Mouse (Mus musculus): ENCODE measurements around the gene Siah2. TPM values are rescaled to one million over a fixed set of nuclear protein-coding genes. Genes with fewer than 3 reads are reported as not detected.
A peak's percentile ranks its signal among the peaks of the same experiment; 100 is the strongest.

The Siah2 gene
- total RNA-seq, 2 experiments from 2014 or later: 1.5 to 5.0 TPM

GRCm38 (mm10) chr3:58677615-58678014 lies 14.6 kb downstream of the Siah2 start:
- ATAC-seq (replicated peaks; ENCODE audit: low FRiP score, poor library complexity, severe bottlenecking): no peak

GRCm38 (mm10) chr3:58673295-58673694 lies 18.9 kb downstream of the Siah2 start:
- ATAC-seq (replicated peaks; ENCODE audit: low FRiP score, poor library complexity, severe bottlenecking): no peak

DNA sequence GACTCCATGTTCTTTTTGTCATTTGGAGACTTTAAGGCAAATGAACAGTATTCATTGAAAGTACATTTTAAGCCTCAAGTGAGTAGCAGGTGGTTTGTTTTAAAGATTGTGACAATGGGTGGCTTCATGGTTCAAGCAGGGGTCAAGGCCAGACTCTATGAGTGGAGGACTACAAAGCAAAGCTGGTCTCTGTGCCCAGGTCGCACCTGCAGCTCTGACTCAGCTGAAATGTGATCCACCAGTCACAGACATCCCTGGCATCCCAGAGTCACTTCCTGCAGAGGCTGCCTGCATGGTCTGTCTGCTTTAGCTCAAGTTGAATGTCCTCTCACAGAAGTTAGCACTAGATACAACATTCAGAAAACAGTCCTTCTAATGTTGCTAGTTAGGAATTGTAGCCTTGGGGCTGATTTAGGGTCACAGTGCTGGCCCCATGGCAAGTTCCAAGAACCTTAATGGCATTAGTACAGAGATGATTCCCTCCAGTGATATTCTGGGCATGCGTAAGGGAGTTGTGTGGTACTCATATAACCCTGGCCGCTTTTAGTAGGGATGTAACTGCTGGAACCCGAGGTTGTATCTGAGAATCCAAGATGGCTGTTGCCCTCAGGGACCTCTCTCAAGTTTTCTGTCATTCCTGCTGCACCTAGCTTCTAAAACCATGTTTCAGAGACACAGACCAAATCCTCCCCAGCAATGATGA lies 19.6 kb downstream of the Siah2 start:
- no peak for ATAC-seq (replicated peaks; ENCODE audit: low FRiP score, poor library complexity, severe bottlenecking)

DNA sequence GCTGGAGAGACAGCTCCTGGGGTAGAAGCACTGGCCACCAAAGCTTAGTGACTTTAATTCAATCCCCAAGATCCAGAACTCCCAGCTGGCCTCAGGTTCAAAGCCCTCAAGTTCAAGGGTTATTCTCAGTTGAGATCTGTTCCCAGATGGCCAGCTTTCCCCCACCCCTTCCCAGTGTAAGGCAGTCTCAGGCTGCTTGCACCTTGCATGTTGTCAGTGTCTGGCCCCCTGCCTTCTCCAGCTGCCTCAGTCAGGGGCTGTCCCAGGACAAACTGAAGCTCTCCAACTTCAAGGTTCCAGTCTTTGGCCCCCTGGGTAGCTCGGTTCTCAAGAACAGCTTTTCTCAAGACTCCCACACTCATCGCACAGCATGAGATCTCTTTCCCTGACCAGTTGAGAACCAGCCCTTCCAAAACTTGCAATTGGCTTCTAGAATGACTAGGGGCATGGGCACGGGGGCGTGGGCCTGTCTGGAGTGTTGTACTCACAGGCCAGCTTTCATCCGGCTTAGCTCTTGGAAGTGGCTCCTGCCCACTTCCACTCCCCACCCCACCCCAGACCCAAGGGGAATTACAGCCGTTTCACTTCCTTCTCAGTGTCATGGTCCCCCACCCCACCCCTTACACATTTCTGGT lies 20.5 kb downstream of the Siah2 start:
- no peak for ATAC-seq (replicated peaks; ENCODE audit: low FRiP score, poor library complexity, severe bottlenecking)

DNA sequence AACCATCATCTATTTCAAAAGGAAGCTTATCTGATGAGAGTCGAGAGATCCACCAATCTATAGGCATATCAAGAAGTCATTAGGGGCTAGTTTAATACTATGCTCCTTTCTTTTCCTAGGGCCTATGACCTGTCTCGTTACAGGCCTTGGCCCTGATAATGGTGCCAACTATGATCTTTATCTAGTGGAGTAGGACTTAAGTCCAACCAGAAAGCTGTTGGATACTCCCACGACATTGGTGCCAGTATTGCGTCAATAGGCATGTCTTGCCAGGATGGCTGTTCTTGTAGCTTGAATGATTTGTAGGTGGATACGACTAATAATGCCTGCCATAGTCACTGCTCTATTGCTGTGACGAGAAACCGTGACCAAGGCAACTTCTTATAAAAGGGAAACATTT lies 28.2 kb downstream of the Siah2 start:
- ATAC-seq (replicated peaks; ENCODE audit: low FRiP score, poor library complexity, severe bottlenecking): no peak

GRCm38 (mm10) chr3:58660636-58661035 lies 31.6 kb downstream of the Siah2 start:
- ATAC-seq (replicated peaks; ENCODE audit: low FRiP score, poor library complexity, severe bottlenecking): no peak

DNA sequence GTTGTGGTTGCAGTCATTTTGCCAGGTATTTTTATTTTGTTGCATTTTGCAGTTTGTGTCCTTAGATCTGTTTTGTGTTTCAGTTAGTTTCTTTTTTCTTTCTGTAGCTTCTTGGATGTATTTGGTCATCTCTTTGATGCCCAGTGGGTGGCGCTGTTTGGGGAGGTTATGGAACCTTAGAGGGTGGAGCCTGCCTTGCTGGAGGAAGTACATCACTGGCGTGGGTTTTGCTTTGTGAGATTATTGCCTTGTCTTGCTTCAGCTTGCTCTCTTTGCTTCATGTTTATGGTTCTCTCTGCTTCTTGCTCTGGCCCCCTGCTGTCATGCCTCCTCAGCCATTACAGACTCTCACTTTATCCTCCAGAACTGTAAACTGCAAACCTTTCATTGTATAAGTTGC lies 34.8 kb downstream of the Siah2 start:
- ATAC-seq (replicated peaks; ENCODE audit: low FRiP score, poor library complexity, severe bottlenecking): 0 out of 2 replicates have a peak, but pooled peaks have one; percentile 57

DNA sequence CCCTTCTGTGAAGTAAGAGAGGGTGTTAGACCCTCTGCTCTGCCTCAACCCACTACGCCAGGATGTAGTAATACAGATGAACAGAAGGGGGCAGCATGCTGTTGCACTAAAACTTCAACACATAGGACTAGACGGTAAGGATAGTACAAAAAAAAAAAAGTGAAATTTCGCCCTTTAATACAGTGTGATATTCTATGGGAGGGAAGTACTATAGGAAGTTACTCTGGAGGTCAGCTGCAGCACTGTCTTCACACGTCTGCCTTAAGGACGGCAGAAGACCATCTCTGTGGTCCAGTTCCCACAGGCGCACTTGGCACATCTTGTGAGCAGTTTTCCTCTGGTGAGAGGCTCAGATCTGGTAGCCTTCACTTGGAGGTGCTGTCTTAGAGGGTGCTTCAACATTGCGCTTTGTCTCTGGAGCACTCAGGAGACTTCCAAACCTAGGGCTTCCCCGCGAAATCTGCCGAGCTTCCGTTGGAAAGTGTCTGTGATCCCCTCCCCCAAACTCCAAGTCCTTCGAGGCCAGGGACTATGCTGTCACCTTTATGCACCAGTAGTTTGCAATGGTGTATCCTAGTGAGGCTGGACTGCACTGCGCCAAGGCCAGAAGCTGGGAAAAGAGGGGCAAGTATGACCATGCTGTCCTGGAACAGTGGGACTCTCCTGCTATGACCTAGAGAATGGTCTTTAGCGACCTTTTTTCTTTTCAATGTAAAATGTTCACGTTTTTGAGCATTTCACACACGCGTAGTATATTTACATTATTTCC lies 36.7 kb downstream of the Siah2 start:
- ATAC-seq (replicated peaks; ENCODE audit: low FRiP score, poor library complexity, severe bottlenecking): no peak; the same call in 1 of the 2 replicates

GRCm38 (mm10) chr3:58653907-58654306 lies 38.3 kb downstream of the Siah2 start:
- ATAC-seq (replicated peaks; ENCODE audit: low FRiP score, poor library complexity, severe bottlenecking): no peak

DNA sequence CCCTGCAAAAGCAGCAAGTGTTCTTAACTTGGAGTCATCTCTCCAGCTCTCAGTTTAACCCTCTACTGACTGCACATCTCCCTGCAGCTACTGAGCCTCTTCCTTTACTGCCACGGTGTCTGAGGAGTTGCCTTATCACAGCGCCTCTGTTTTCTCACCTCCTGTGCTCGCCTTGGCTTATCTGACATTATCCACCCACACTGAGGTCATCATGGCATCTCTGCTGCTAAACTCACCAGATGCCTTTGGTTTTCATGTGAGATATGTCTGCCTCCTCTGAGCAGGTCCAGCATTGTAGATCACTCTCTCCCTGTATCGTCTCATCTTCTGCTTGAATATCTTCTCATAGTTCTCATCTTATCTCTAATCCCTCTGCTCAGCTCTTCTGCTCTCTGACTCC lies 41.9 kb downstream of the Siah2 start:
- ATAC-seq (replicated peaks; ENCODE audit: low FRiP score, poor library complexity, severe bottlenecking): no peak

- ATAC-seq (replicated peaks; ENCODE audit: low FRiP score, poor library complexity, severe bottlenecking): no peak
Measured at GRCm38 (mm10) chr3:58647179-58647578, 45.0 kb downstream of the Siah2 start.

DNA sequence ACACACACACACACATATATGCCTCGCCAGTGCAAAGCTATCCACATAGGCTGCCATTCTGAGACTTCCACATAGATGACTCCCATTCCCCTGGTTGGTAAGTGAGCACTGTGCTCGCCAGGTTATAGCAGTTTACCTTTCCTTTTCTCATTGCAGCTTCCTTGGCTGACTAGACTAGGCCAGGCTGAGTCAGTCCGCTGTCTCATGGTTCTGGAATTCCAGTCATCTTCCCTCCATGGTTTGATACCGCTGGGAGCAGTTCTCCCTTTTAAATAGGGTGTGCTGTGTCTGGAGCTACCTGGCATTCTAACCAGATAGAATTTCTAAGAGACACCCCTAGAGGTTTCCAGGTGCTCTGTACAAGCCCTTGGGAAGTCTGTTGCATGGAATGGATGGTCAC lies 46.0 kb downstream of the Siah2 start:
- no peak for ATAC-seq (replicated peaks; ENCODE audit: low FRiP score, poor library complexity, severe bottlenecking)

DNA sequence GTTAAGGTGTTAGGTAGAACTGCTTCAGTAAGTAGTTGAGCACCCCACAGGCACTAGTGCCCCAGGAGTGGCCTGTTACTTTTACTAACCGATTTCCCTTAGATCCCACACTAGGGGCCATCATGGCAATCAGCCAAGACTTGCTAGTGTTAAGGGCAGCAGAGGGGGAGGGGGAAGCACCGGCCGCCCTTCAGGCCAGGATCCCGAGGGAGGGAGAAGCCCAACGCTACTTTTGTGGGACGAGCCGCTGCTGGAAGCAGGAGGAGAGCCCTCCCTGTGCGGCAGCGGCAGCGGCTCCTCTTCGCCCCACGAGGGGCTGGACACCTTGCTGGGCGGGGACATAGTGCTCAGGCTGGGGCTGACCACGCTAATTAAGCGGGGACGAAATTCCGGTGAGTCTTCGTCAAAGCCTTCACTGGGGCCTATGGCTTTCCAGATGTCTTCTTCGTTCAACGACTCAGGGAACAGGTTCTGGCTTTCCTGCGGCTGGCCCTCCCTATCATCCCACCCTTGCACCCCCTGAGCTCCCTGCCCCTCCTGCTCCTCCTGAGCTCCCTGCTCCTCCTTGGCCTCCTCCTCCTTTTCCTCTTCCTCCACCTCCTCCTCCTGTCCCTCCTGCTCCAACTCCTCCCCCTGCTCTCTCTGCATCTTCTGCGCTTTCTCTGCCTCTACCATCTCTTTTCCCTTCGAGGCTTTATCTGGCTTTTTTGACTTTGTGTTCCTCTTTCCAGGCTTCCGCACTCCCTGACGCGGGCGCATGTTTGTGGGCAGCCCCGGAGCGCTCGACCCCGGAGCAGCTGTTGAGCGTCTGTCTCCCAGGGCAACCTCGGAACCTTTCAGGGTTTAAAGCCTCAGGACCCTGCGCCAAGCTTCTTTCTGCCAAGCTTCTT lies 55.5 kb downstream of the Siah2 start, which contains the start of gene Erich6:
Erich6 (minus strand) TSS at position 802 of the 890 bp plus-strand sequence.
- no peak for ATAC-seq (replicated peaks; ENCODE audit: low FRiP score, poor library complexity, severe bottlenecking)

- no peak for ATAC-seq (replicated peaks; ENCODE audit: low FRiP score, poor library complexity, severe bottlenecking)
Measured at GRCm38 (mm10) chr3:58631693-58632092, 60.5 kb downstream of the Siah2 start.

DNA sequence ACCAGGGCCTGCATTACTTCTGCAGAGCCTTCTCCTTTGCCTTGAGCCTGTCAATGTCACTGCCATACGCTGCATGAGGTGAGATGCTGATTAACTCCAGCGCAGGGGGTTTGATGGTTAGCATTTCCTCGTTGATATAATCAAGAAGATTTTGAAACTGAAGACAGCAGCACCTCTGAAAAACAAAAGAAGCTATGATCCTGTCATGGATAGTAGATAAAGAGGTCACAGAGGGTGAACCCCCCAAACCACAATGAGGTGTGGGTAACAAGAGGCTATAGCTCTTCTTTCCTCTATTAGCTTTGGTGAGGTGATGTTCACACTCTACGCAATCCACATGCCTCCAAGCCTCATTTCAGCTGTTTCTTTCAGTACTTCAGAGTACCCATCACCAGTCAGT lies 67.2 kb downstream of the Siah2 start:
- no peak for ATAC-seq (replicated peaks; ENCODE audit: low FRiP score, poor library complexity, severe bottlenecking)

Other genes with a start within 250 kb of the Siah2 start
- gene Eif2a, start 166.6 kb downstream of the Siah2 start, total RNA-seq (2015; ENCODE audit: low replicate concordance): 53.5 and 72.8 TPM in 2 replicates
- 20.9 and 26.5 TPM in 2 replicates for gene Eif2a, start 166.6 kb downstream of the Siah2 start, total RNA-seq (2017; ENCODE audit: low replicate concordance)
- gene Serp1, start 166.5 kb downstream of the Siah2 start, total RNA-seq (2015; ENCODE audit: low replicate concordance): 39.8 and 39.9 TPM in 2 replicates
- gene Serp1, start 166.5 kb downstream of the Siah2 start, total RNA-seq (2017; ENCODE audit: low replicate concordance): 35.8 and 40.0 TPM in 2 replicates
- 79.7 and 85.5 TPM in 2 replicates for gene Selenot, start 115.8 kb downstream of the Siah2 start, total RNA-seq (2015; ENCODE audit: low replicate concordance)
- 109 and 119 TPM in 2 replicates for gene Selenot, start 115.8 kb downstream of the Siah2 start, total RNA-seq (2017; ENCODE audit: low replicate concordance)
- gene Erich6, start 55.2 kb downstream of the Siah2 start, total RNA-seq (2015; ENCODE audit: low replicate concordance): not detected in 2 replicates
- not detected in 2 replicates for gene Erich6, start 55.2 kb downstream of the Siah2 start, total RNA-seq (2017; ENCODE audit: low replicate concordance)
- not detected in 2 replicates for gene Mindy4b-ps, start 129.9 kb upstream of the Siah2 start, total RNA-seq (2015; ENCODE audit: low replicate concordance)
- gene Mindy4b-ps, start 129.9 kb upstream of the Siah2 start, total RNA-seq (2017; ENCODE audit: low replicate concordance): 0.14 TPM in 1 of 2 replicates, not detected in the other
- not detected in 2 replicates for gene Clrn1, start 192.9 kb upstream of the Siah2 start, total RNA-seq (2015; ENCODE audit: low replicate concordance)
- gene Clrn1, start 192.9 kb upstream of the Siah2 start, total RNA-seq (2017; ENCODE audit: low replicate concordance): not detected in 2 replicates

Measured in erythroblast, adult 5-6 weeks (primary cell).